Mouse (Mus musculus): ENCODE data around the gene Slc7a5. TPM values are rescaled to one million over a fixed set of nuclear protein-coding genes. Genes with fewer than 3 reads are reported as not detected.
A peak's percentile ranks its signal among the peaks of the same experiment; 100 is the strongest.

Slc7a5 gene
- polyA plus RNA-seq (2021) = 164 TPM

GRCm38 (mm10) chr8:121907587-121908248 lies at the start of gene Slc7a5:
TSS of gene Slc7a5 (minus strand) at chr8:121907694.
- ATAC-seq (peak; percentile 44), DNase-seq (ENCODE audit: low read depth, low spot score) (no peak)
- POLR2A ChIA-PET = interaction anchor here (0.6 to 2.6 kb wide), 11 partner anchors 9 to 57 kb away, joined by 3 to 15 read pairs (median 5); no protein-coding TSS in a partner anchor
- CTCF ChIA-PET = interaction anchor here (0.6 to 7.3 kb wide), 10 partner anchors 10 to 57 kb away, joined by 3 to 111 read pairs (median 8); no protein-coding TSS in a partner anchor
- in situ Hi-C loops (cut with MboI; ENCODE audit: low pct_unique_long_range_greater_than_20kb) = loop anchor here (5.0 kb wide), 1 partner anchor 55 kb away; no protein-coding TSS in a partner anchor
- no peaks in the 10 kb centered on the region for H3K27me3 ChIP-seq
- TF ChIP-seq CTCF (IDR thresholded peaks at IDR 0.05) = no peak

GRCm38 (mm10) chr8:121955825-121956500 lies 48.5 kb upstream of the Slc7a5 start:
- no peak for TF ChIP-seq CTCF (IDR thresholded peaks at IDR 0.05)

GRCm38 (mm10) chr8:121954981-121955555 lies 47.6 kb upstream of the Slc7a5 start:
- H3K27me3 ChIP-seq = no peaks in the 10 kb centered on the region
- ChIA-PET POLR2A (no interaction called here), CTCF (no interaction called here)
- ATAC-seq (no peak), DNase-seq (ENCODE audit: low read depth, low spot score) (no peak)
- in situ Hi-C loops (cut with MboI; ENCODE audit: low pct_unique_long_range_greater_than_20kb) = no loop called here
- no peak for TF ChIP-seq CTCF (IDR thresholded peaks at IDR 0.05)

More at GRCm38 (mm10) chr8:121955825-121956500, 48.5 kb upstream of the Slc7a5 start:
- in situ Hi-C loops (cut with MboI; ENCODE audit: low pct_unique_long_range_greater_than_20kb) = no loop called here
- no peaks in the 10 kb centered on the region for H3K27me3 ChIP-seq
- POLR2A ChIA-PET = interaction anchor here (0.9 kb wide), 1 partner anchor 13 kb away, joined by 3 read pairs; no protein-coding TSS in a partner anchor
- DNase-seq (ENCODE audit: low read depth, low spot score) (no peak), ATAC-seq (no peak)
- CTCF ChIA-PET = no interaction called here

DNA sequence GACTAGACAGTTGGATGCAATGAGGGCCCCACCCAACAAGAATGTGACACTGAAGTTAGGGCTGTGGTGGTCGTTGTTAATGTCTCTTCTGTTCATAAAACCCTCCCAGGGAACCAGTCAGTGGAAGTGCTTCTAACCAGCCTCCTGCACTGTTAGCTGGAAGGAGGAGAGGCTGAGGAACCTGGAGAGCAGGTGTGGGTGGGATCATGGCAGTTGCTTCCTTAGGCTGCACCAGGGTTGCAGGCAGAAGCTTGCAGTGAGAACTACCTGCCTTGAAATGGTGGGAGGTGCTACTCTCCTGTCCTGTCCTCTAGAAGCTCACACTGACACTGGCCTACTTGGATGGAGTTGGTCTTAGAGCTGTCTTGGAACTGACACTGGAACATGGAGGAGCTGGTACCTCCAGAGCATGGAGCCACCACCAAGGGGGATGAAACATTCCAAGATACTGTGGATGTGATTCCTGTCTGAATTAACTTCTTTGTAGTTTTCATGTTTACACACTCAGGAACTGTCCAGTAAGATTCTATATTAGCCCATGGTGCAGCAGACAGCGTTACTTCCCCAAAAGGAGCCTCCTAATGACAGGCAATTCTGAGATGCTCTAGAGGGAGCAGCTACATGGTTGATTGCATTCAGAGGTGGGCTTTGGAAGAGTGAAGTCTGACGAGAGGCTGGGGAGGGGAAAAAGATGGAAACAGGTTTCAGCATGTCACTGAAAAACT lies 46.5 kb upstream of the Slc7a5 start:
- ChIA-PET CTCF (interaction anchor here (0.9 to 1.7 kb wide), 3 partner anchors 8 to 20 kb away, joined by 3 to 5 read pairs (median 3); no protein-coding TSS in a partner anchor), POLR2A (interaction anchor here (0.8 to 1.0 kb wide), 2 partner anchors 14 to 197 kb away, joined by 3 read pairs; no protein-coding TSS in a partner anchor)
- no peaks in the 10 kb centered on the region for H3K27me3 ChIP-seq
- no peak for ATAC-seq
- no peak for TF ChIP-seq CTCF (IDR thresholded peaks at IDR 0.05)
- DNase-seq (ENCODE audit: low read depth, low spot score) = no peak
- in situ Hi-C loops (cut with MboI; ENCODE audit: low pct_unique_long_range_greater_than_20kb) = no loop called here

DNA sequence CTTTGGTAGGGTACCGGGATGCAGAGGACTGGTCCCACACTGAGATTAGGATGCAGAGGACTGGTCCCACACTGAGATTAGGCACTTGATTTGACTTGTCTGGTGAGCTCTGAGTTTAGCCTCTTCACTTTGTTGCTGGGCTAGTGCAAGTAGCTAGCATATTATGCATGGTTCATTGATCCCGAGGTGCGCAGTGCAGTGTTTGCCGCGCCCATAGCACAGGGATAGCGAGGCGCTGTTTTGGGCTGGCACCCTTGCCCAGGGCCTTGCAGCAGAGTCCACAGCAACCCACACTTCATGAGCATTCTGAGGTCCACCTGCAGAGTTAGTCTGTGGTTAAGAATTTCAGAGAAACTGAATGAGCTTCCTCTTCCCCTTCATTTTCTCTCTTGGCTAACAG lies 45.3 kb upstream of the Slc7a5 start:
- POLR2A ChIA-PET = interaction anchor here (1.0 to 1.3 kb wide), 2 partner anchors 11 to 15 kb away, joined by 3 to 5 read pairs; no protein-coding TSS in a partner anchor

GRCm38 (mm10) chr8:121952122-121952521 lies 44.6 kb upstream of the Slc7a5 start:
- no peak for ATAC-seq
- no peak for TF ChIP-seq CTCF (IDR thresholded peaks at IDR 0.05)
- H3K27me3 ChIP-seq = no peaks in the 10 kb centered on the region
- POLR2A ChIA-PET = interaction anchor here (1.3 kb wide), 1 partner anchor 12 kb away, joined by 5 read pairs; no protein-coding TSS in a partner anchor
- CTCF ChIA-PET = interaction anchor here (0.9 to 1.7 kb wide), 4 partner anchors 10 to 102 kb away, joined by 3 to 5 read pairs (median 3); no protein-coding TSS in a partner anchor
- in situ Hi-C loops (cut with MboI; ENCODE audit: low pct_unique_long_range_greater_than_20kb) = no loop called here
- DNase-seq (ENCODE audit: low read depth, low spot score) = no peak

More for the DNA sequence above, 45.3 kb upstream of the Slc7a5 start:
- CTCF ChIA-PET = interaction anchor here (0.6 to 1.7 kb wide), 6 partner anchors 9 to 103 kb away, joined by 3 to 5 read pairs (median 3); no protein-coding TSS in a partner anchor
- ATAC-seq (no peak), DNase-seq (ENCODE audit: low read depth, low spot score) (no peak)
- in situ Hi-C loops (cut with MboI; ENCODE audit: low pct_unique_long_range_greater_than_20kb) = no loop called here
- H3K27me3 ChIP-seq = no peaks in the 10 kb centered on the region
- TF ChIP-seq CTCF (IDR thresholded peaks at IDR 0.05) = no peak

- POLR2A ChIA-PET = no interaction called here
- CTCF ChIA-PET = no interaction called here
- no peak for ATAC-seq
- no peak for TF ChIP-seq CTCF (IDR thresholded peaks at IDR 0.05)
- in situ Hi-C loops (cut with MboI; ENCODE audit: low pct_unique_long_range_greater_than_20kb) = no loop called here
- DNase-seq (ENCODE audit: low read depth, low spot score) = no peak
- H3K27me3 ChIP-seq = no peaks in the 10 kb centered on the region
Observed at GRCm38 (mm10) chr8:121951656-121952009, 44.1 kb upstream of the Slc7a5 start.

GRCm38 (mm10) chr8:121950749-121951655 lies 43.5 kb upstream of the Slc7a5 start:
- no peak for DNase-seq (ENCODE audit: low read depth, low spot score)
- no peaks in the 10 kb centered on the region for H3K27me3 ChIP-seq
- TF ChIP-seq CTCF (IDR thresholded peaks at IDR 0.05) = no peak
- POLR2A ChIA-PET = no interaction called here
- no peak for ATAC-seq
- in situ Hi-C loops (cut with MboI; ENCODE audit: low pct_unique_long_range_greater_than_20kb) = no loop called here
- CTCF ChIA-PET = no interaction called here
